Mouse (Mus musculus): ENCODE results near the gene Rep15. TPM values are rescaled to one million over a fixed set of nuclear protein-coding genes. Genes with fewer than 3 reads are reported as not detected.

Gene Rep15
- total and polyA plus RNA-seq, 3 experiments: 0.12 to 0.96 (median 0.86) TPM

DNA sequence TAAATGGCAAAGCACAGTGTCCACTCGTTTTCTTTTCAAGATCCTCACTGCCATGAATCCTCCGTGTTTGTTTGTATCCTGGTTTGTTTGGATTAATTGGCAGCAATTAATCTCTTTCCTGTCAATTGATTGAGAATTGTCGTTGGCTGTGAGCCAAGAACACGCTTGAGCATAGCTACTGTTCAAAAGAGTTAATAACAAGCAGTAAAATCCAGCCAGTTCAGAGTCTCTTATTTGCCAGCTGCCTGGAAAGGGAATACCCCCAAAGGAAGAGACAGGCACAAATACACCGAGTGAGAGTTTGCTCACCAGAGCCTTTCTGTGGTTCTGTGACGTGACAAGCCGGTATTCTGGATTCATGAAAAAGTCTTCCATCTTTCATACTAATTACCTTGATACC is 29.6 kb downstream of the Rep15 start:
- 73% methylated on average over 7 of the region's 7 CpGs for WGBS
- H3K4me1 ChIP-seq (ENCODE audit: control insufficient read depth, insufficient read depth, low read length): peaks cover 3% of the 10 kb centered on the region; the same call in 1 of the 2 replicates
- intact Hi-C loops (cut with DNase I): no loop called here
- DNase-seq: no peak
- no peak for TF ChIP-seq EP300 (IDR thresholded peaks at IDR 0.05; ENCODE audit: insufficient read depth, low read depth, low read length)
- TF ChIP-seq POLR2A (IDR thresholded peaks at IDR 0.05; ENCODE audit: insufficient read depth, low read depth, low read length): no peak
- no peak for TF ChIP-seq CTCF (IDR thresholded peaks at IDR 0.05)
- H3K27ac ChIP-seq: no peak overlapping the region
- no peak overlapping the region for H3K9ac ChIP-seq (ENCODE audit: low read depth, low read length)
- no peaks in the 10 kb centered on the region; the same call in 1 of the 2 replicates for H3K79me2 ChIP-seq (replicated peaks; ENCODE audit: control insufficient read depth, insufficient read depth, low read length)
- no peak overlapping the region for H3K4me3 ChIP-seq
- H3K27me3 ChIP-seq (ENCODE audit: control insufficient read depth, insufficient read depth, low read length): no peaks in the 10 kb centered on the region
- peaks cover 4% of the 10 kb centered on the region for H3K36me3 ChIP-seq (ENCODE audit: control insufficient read depth, insufficient read depth, low read length)

DNA sequence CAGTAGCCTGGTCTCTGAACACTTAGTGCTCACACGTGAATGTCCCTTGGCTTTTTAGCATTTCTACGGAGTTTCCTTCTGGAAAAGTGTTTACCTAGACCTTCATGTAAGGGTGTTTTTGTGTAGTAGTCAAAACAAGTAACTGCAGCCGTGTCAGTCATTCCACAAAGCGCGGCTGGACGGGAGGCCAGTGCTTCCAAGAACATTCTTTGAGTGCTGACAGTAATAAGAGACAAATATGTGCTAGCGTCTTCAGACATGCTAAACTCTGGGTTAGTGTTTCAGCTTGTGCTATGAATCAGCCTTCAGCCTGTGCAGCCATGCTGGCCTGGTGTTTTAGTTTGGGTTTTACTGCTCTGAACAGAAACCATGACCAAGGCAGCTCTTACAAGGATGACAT is 30.3 kb downstream of the Rep15 start:
- WGBS: 71% methylated on average over 7 of the region's 7 CpGs
- no peak overlapping the region for H3K27ac ChIP-seq
- intact Hi-C loops (cut with DNase I): no loop called here
- TF ChIP-seq POLR2A (IDR thresholded peaks at IDR 0.05; ENCODE audit: insufficient read depth, low read depth, low read length): no peak
- no peak for TF ChIP-seq CTCF (IDR thresholded peaks at IDR 0.05)
- no peak for TF ChIP-seq EP300 (IDR thresholded peaks at IDR 0.05; ENCODE audit: insufficient read depth, low read depth, low read length)
- H3K4me1 ChIP-seq (ENCODE audit: control insufficient read depth, insufficient read depth, low read length): peaks cover 3% of the 10 kb centered on the region; the same call in 1 of the 2 replicates
- peaks cover 4% of the 10 kb centered on the region for H3K36me3 ChIP-seq (ENCODE audit: control insufficient read depth, insufficient read depth, low read length)
- no peaks in the 10 kb centered on the region; the same call in 1 of the 2 replicates for H3K79me2 ChIP-seq (replicated peaks; ENCODE audit: control insufficient read depth, insufficient read depth, low read length)
- H3K27me3 ChIP-seq (ENCODE audit: control insufficient read depth, insufficient read depth, low read length): no peaks in the 10 kb centered on the region
- H3K4me3 ChIP-seq: no peak overlapping the region
- no peak overlapping the region for H3K9ac ChIP-seq (ENCODE audit: low read depth, low read length)
- DNase-seq: no peak

DNA sequence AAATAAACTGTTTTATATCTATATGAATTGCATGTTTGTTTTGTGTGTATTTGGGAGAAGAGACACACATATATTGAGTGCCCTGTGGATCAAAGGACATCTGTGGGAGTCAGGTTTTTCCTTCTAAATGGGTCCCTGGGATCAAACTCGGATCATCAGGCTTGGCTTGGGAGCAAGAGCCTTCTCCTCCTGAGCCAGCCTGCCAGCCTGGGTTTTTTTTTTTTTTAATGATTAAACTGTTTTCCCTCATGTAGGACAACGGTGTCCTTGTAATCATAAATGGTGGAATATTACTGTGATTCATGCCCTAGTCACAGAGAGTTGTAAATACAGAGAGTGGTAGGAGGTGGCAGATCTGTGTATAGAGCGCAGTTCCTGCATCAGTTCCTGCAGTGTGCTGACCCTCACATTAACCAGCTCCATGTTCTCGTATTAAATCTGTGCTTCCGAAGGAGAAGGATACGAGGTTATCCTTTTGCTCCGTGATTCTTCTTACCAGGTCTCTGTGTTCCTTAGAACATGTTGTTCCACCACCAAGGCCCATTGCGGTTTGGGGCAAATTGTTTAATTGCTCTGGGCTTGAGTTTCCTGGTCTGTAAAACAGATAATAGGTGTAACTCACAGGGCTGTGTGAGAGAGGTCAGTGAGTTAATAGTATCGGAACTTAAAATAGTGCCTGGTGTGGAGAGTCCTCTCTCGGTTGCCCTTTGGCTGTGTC is 32.0 kb downstream of the Rep15 start:
- Histone ChIP-seq H3K79me2 (replicated peaks; ENCODE audit: control insufficient read depth, insufficient read depth, low read length) (no peaks in the 10 kb centered on the region; the same call in 1 of the 2 replicates), H3K4me1 (ENCODE audit: control insufficient read depth, insufficient read depth, low read length) (peaks cover 3% of the 10 kb centered on the region; the same call in 1 of the 2 replicates), H3K27ac (peak overlapping the region; percentile 47), H3K27me3 (ENCODE audit: control insufficient read depth, insufficient read depth, low read length) (no peaks in the 10 kb centered on the region), H3K4me3 (no peak overlapping the region), H3K36me3 (ENCODE audit: control insufficient read depth, insufficient read depth, low read length) (no peaks in the 10 kb centered on the region), H3K9ac (ENCODE audit: low read depth, low read length) (no peak overlapping the region)
- intact Hi-C loops (cut with DNase I): no loop called here
- TF ChIP-seq EP300 (IDR thresholded peaks at IDR 0.05; ENCODE audit: insufficient read depth, low read depth, low read length) (no peak), CTCF (IDR thresholded peaks at IDR 0.05) (no peak), POLR2A (IDR thresholded peaks at IDR 0.05; ENCODE audit: insufficient read depth, low read depth, low read length) (no peak)
- WGBS: 78% methylated on average over 10 of the region's 10 CpGs
- DNase-seq: no peak

DNA sequence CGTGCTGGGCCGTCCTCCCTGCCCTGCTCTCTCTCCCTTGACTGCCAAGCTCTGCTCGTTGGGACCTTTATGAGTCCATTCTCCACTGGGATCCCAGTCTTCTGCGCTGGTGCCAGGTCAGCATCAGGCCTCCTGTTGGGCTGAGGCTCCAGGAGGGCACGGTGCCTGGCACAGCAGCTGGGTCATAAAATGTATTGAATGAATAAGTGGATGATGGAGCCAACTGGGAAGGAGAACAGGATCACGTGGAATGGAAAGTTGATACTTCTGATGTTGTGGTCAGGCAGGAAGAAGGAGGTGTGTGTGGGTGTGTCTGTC is 32.5 kb downstream of the Rep15 start:
- H3K4me3 ChIP-seq: no peak overlapping the region
- H3K36me3 ChIP-seq (ENCODE audit: control insufficient read depth, insufficient read depth, low read length): no peaks in the 10 kb centered on the region
- no peak overlapping the region; the same call in 1 of the 2 replicates for H3K27ac ChIP-seq
- 63% methylated on average over 6 of the region's 6 CpGs for WGBS
- TF ChIP-seq EP300 (IDR thresholded peaks at IDR 0.05; ENCODE audit: insufficient read depth, low read depth, low read length) (0 out of 2 replicates have a peak, but pooled peaks have one; percentile 14), POLR2A (IDR thresholded peaks at IDR 0.05; ENCODE audit: insufficient read depth, low read depth, low read length) (no peak), CTCF (IDR thresholded peaks at IDR 0.05) (no peak)
- DNase-seq: peak; percentile 31 to 69
- no peaks in the 10 kb centered on the region; the same call in 1 of the 2 replicates for H3K79me2 ChIP-seq (replicated peaks; ENCODE audit: control insufficient read depth, insufficient read depth, low read length)
- no peaks in the 10 kb centered on the region for H3K27me3 ChIP-seq (ENCODE audit: control insufficient read depth, insufficient read depth, low read length)
- H3K9ac ChIP-seq (ENCODE audit: low read depth, low read length): no peak overlapping the region
- H3K4me1 ChIP-seq (ENCODE audit: control insufficient read depth, insufficient read depth, low read length): peaks cover 3% of the 10 kb centered on the region; the same call in 1 of the 2 replicates
- intact Hi-C loops (cut with DNase I): no loop called here

DNA sequence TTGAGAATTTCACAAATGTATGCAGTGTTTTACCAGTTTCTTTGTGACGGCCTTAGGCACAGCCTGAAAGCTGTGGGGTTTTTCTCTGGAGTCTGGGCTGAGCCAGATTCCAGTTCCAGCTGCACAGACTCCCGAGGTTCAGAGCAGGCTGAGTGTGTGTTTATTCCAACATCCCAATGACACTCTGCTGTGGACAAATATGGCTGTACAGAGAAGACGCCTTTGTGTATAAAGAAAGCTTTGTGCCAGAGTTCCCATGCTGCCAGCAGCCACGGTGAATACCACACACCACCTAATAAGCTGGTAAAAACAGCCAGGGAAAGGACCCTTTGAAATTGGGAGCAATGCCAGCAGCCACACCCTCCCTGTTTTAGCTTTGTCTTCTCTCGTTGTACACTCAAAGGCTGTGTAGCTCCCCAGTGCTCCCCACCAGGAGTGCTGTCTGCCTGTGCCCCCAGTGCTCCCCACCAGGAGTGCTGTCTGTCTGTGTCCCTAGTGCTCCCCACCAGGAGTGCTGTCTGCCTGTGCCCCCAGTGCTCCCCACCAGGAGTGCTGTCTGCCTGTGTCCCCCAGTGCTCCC is 43.5 kb downstream of the Rep15 start:
- WGBS: 47% methylated on average over 5 of the region's 5 CpGs
- Histone ChIP-seq H3K27me3 (ENCODE audit: control insufficient read depth, insufficient read depth, low read length) (no peaks in the 10 kb centered on the region), H3K9ac (ENCODE audit: low read depth, low read length) (no peak overlapping the region), H3K27ac (no peak overlapping the region), H3K4me1 (ENCODE audit: control insufficient read depth, insufficient read depth, low read length) (no peaks in the 10 kb centered on the region), H3K4me3 (no peak overlapping the region), H3K79me2 (replicated peaks; ENCODE audit: control insufficient read depth, insufficient read depth, low read length) (no peaks in the 10 kb centered on the region), H3K36me3 (ENCODE audit: control insufficient read depth, insufficient read depth, low read length) (no peaks in the 10 kb centered on the region)
- no peak for DNase-seq
- intact Hi-C loops (cut with DNase I): no loop called here
- TF ChIP-seq CTCF (IDR thresholded peaks at IDR 0.05) (no peak), POLR2A (IDR thresholded peaks at IDR 0.05; ENCODE audit: insufficient read depth, low read depth, low read length) (no peak), EP300 (IDR thresholded peaks at IDR 0.05; ENCODE audit: insufficient read depth, low read depth, low read length) (no peak)

DNA sequence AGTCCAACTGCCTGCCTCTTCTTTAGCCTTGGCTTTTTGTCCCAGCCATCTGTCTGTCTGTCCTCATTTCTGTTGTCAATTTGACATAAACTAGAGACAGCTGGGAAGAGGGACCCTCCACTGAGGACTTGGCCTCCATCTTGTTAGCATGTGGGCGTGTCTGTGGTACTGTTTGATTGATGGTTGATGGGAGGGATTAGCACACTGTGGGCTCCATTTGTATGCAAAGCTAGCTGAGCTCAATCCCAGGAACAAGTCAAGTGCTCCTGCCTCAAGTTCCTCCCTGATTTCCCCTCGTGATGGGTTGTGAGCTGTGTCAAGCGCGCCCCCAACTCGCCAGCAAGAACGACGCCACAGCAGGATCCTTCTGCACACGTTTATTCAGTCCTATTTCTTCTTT is 44.5 kb downstream of the Rep15 start:
- no peak for DNase-seq
- Histone ChIP-seq H3K27me3 (ENCODE audit: control insufficient read depth, insufficient read depth, low read length) (no peaks in the 10 kb centered on the region), H3K27ac (no peak overlapping the region), H3K4me3 (no peak overlapping the region), H3K79me2 (replicated peaks; ENCODE audit: control insufficient read depth, insufficient read depth, low read length) (no peaks in the 10 kb centered on the region), H3K4me1 (ENCODE audit: control insufficient read depth, insufficient read depth, low read length) (no peaks in the 10 kb centered on the region), H3K9ac (ENCODE audit: low read depth, low read length) (no peak overlapping the region), H3K36me3 (ENCODE audit: control insufficient read depth, insufficient read depth, low read length) (no peaks in the 10 kb centered on the region)
- intact Hi-C loops (cut with DNase I): no loop called here
- WGBS: 89% methylated on average over 8 of the region's 8 CpGs
- TF ChIP-seq CTCF (IDR thresholded peaks at IDR 0.05): no peak
- TF ChIP-seq POLR2A (IDR thresholded peaks at IDR 0.05; ENCODE audit: insufficient read depth, low read depth, low read length): no peak
- TF ChIP-seq EP300 (IDR thresholded peaks at IDR 0.05; ENCODE audit: insufficient read depth, low read depth, low read length): no peak

All from heart, adult 2 months (tissue).